Mouse (Mus musculus) layer of hippocampus, adult 2 months (tissue): ENCODE measurements at regions not wholly inside any gene's neighbourhood (a gene's known extent, or its start where the extent isn't known, plus 50 kb on each side); places are given as distances from the start of the nearest gene placed in this dataset.
A peak's percentile ranks its signal among the peaks of the same experiment; 100 is the strongest.

Experiments
- DNase-seq, 2 experiments: peaks; one replicate each; pipeline ENCODE4 v3.0.0; 2022; ENCODE audit warnings: low spot score in 2 of 2
- H3K27ac ChIP-seq: fragments of 200-600 bp; 2 replicates; pipeline ENCODE4 v1.8.1; 2022
- H3K4me3 ChIP-seq: fragments of 200-600 bp; 2 replicates; pipeline ENCODE4 v1.8.1; 2022; ENCODE audit warnings: mild to moderate bottlenecking
- CTCF ChIP-seq: fragments of 200-600 bp; conservative IDR thresholded peaks from 2 replicates; pipeline ENCODE4 v1.8.1; 2022; ENCODE audit warnings: antibody characterized with exemption, mild to moderate bottlenecking, moderate library complexity

DNA sequence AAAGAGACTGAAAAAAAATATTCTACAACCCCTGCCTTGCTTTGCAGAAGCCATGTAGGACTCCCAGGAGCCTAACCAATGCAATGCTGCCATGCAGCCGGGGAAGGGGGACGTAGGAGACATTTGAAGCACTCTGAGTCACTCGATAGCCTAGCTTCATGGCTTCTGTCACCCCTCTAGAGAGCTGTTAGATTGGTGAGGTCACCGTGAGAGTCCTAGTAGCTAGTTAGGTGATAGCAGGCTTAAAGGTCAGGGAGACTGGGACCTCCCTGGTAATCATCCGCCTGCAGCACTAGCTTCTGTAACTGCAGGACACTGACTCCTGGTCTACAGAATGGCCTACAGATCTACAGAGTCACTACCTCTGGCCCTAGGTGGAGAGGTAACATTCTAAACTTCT lies 177.0 kb upstream of the Jade1 start:
- TF ChIP-seq CTCF = no peak
- no peak overlapping the region for H3K4me3 ChIP-seq
- no peak for DNase-seq
- H3K27ac ChIP-seq = no peak overlapping the region

DNA sequence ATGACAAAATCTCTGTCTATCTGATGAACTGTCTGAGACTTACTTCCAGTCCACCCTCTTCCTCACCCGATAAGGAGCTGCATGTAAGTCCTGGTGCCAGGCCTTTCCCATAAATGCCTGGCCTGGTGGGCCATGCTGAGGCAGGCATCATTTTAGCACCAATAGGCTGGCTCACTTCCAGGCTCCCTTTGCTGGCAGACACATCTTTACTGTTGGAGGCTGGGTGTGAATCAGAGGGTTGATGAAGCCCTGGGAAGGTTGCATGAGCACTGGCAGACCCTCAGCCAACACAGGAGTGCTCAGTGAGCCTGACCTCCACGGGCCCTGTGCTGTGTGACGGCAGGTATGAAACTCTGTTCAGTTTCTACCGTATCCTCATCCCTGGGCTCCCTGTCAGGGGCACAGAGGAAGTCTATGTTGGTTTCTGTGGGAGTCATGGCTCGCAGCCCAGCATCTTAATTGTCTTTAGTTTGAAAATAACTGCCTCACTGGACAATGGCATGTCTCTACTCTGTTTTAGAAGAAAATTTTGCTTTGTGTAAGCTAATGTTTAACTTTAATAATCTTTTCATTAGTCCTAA lies 177.6 kb upstream of the Jade1 start:
- Histone ChIP-seq H3K27ac (no peak overlapping the region), H3K4me3 (no peak overlapping the region)
- TF ChIP-seq CTCF = no peak
- peak; percentile 16 to 44 for DNase-seq

GRCm38 (mm10) chr3:41376848-41377582 lies 178.5 kb upstream of the Jade1 start:
- peak; percentile 32 for TF ChIP-seq CTCF
- no peak for DNase-seq
- H3K4me3 ChIP-seq = no peak overlapping the region
- no peak overlapping the region for H3K27ac ChIP-seq

DNA sequence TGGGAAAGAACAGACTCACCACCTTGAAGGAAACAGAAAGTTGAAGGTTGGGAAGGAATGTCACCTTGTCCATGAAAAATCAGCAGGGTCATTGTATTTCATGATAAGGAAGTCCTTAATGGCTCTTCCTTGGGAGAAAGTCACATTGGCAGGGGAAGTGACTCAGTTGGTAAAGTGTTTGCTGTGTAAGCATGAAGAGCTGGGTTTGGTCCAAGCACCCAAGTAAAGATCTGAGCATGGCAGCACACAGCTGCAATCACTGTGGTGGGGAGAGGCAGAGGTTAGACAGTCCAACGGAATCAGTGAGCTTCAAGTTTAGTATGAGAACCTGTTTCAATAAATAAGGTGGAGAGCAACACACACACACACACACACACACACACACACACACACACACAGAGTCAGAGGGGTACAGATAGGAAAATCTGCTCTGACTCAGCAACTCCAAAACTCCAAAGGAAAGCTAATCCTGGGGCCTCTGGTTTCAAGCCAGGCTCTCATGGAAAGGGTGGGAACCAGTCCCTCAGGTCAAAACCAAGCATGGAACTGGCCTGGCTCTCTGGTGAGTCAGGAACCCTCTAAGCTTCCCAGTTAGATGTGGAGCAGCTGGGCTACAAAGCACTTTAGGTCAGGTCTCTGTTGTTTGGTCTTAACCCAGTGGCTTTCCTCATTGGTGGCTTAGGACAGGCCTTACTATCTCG lies 180.2 kb upstream of the Jade1 start:
- no peak for TF ChIP-seq CTCF
- Histone ChIP-seq H3K4me3 (no peak overlapping the region), H3K27ac (no peak overlapping the region)
- no peak for DNase-seq

GRCm38 (mm10) chr3:41373198-41373597 lies 182.3 kb upstream of the Jade1 start:
- Histone ChIP-seq H3K4me3 (no peak overlapping the region), H3K27ac (no peak overlapping the region)
- DNase-seq = no peak
- no peak for TF ChIP-seq CTCF

DNA sequence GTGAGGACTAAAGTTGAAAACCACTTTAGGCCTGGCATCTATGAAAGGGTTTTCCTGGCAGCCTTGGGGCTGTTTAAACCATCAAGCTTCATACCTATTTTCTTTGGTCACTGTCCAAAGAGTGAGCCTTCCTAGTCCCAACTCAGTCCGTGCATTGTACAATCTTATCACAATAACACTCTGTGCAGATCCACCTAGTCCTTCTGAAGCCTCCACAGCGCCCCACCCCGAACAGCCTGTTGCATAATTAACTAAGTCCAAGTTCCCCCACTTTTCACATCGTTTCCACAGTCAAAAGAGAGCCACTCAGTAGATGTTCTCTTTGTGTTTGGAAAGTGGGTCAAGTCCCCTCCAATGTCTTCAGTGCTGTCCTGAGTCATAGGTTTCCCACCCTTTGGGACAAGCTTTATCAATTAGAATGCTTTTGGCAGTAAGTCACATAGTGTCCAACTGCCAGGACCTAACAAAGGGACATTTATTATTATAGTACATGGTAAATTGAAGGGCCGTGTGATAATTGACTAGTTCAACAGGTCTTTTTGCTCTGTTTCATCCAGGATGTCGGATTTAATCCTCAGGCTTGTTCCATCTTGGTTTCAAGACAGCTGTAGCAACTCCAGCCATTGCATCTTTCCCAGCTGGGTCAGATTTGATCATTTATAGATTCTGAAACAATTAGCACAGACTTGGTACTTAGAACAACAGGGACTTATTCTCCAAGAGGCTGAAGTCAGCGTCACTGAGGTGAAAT lies 187.0 kb upstream of the Jade1 start:
- Histone ChIP-seq H3K4me3 (no peak overlapping the region), H3K27ac (no peak overlapping the region)
- DNase-seq = no peak
- no peak for TF ChIP-seq CTCF

DNA sequence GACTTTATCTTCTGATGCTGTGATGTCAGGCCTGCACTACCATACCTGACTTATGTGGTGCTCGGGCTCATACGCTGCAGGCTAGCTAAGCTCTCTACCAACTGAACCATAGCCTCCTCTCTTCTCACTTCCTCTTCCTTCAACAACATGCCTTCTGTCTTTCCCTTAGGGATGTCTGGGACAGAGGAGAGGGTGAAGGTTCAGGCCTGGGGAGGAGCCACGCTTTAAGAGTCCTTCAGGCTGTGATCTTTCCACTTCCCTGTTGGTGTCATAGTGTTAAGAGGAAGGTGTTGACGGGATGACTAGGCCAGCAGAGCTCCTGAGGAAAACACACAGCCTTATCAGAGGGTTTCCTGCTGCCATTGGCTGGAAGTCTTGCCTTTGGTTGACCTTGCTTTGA lies 188.8 kb upstream of the Jade1 start:
- no peak for DNase-seq
- H3K27ac ChIP-seq = no peak overlapping the region
- no peak for TF ChIP-seq CTCF
- H3K4me3 ChIP-seq = no peak overlapping the region

DNA sequence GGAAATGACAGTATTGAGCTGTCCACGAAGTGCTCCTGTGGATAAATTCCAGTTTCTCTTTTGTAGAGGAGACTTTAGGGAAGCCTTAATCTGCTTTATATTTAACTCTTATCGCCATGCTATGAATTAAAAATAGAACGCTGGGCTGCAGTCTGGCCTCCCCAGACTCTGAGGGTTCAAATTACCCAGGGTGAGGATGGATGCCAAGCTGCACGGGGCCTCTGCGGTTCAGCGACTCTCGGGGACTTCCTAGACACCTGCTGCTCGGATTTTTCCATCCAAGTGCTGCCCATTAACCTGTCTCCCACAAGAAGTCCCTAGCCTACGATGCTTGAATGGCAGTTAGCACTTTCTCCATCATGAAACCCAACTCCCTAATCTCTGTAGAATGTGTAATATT lies 189.3 kb upstream of the Jade1 start:
- no peak for TF ChIP-seq CTCF
- no peak for DNase-seq
- Histone ChIP-seq H3K4me3 (no peak overlapping the region), H3K27ac (no peak overlapping the region)

- no peak overlapping the region for H3K27ac ChIP-seq
- no peak for DNase-seq
- TF ChIP-seq CTCF = no peak
- no peak overlapping the region for H3K4me3 ChIP-seq
Observed at GRCm38 (mm10) chr3:41365145-41365830, 190.2 kb upstream of the Jade1 start.

DNA sequence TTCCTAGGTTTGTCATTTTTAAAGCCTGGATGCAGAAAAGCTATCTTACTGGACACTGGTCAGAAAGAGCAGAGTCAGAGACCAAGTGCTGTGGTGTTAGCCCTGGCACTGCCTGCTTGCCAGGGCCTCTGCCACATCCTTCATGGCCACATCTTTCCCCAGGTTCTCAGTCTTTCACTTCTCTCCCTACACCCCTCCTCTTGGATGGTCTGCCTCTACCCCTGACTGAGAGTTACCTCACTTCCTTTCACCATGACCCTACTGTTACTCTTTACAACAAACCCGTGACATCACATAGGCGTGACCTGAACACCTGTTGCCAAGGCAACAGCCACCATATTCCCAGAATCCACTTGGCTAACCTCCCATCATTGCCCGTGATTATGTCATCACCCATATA lies 191.6 kb upstream of the Jade1 start:
- no peak for DNase-seq
- no peak overlapping the region for H3K4me3 ChIP-seq
- TF ChIP-seq CTCF = no peak

DNA sequence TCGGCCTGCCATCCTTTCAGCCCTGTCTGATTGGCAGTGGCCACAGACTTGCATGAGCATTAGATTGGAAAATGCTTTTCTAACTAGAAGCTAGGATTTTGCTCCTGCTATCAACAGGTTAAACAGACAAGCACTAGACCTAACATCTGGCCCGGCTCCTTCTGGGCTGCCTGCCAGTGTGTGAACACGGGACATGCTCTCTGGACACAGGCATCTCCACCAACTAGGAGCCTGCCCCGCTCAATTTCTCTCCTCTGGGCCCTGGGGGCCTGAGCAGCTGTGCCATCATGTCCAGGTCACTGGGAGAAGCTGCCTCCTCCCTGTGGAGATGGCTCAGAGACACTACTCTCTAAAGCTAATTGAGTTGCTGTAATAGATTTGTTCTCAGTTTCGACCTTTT lies 195.3 kb upstream of the Jade1 start:
- no peak overlapping the region for H3K4me3 ChIP-seq
- TF ChIP-seq CTCF = no peak
- no peak for DNase-seq
- no peak overlapping the region for H3K27ac ChIP-seq

More for the DNA sequence above, 191.6 kb upstream of the Jade1 start:
- no peak overlapping the region for H3K27ac ChIP-seq

DNA sequence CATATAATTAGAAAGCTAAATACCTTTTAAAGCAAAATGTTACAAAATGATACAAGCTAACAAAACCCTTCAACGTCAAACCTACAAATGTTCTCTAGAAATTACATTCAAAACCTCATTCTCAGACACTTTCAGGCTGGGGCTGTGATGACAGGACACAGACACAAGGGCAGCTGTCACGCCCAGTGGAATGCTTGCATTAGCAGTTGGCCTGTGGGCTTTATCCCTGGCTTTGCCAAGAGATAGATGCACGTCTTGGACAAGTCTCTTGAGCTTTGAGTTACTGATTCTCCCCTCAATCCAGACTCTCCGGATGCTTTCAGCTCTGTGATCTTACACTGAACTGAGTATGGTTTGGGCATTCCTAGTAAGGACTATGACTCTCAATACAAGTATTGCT lies 196.1 kb upstream of the Jade1 start:
- DNase-seq = no peak
- no peak overlapping the region for H3K27ac ChIP-seq
- no peak overlapping the region for H3K4me3 ChIP-seq
- no peak for TF ChIP-seq CTCF

- TF ChIP-seq CTCF = no peak
- Histone ChIP-seq H3K27ac (no peak overlapping the region), H3K4me3 (no peak overlapping the region)
- no peak for DNase-seq
Observed at GRCm38 (mm10) chr3:41353021-41353420, 202.5 kb upstream of the Jade1 start.
